Mouse (Mus musculus) left cerebral cortex, postnatal 14 days (tissue): Measurements from ENCODE around the gene Fem1a. TPM values are rescaled to one million over a fixed set of nuclear protein-coding genes. Genes with fewer than 3 reads are reported as not detected.

ENCODE experiments used
- DNase-seq, 2 experiments: peaks; one replicate each; pipeline ENCODE4 v3.0.0; 2021 to 2022; ENCODE audit warnings: low spot score in 2 of 2, mixed read lengths in 1 of 2
- intact Hi-C: fragments of 180-260 bp; cut with DNase I; formaldehyde crosslinking; loops from one replicate; pipeline ENCODE4 v1.15.1; 2025
- total RNA-seq, 2 experiments: library from RNA; stranded (reverse); gene quantifications; 2 replicates each; pipeline ENCODE4 v1.2.3; 2021

Fem1a gene
- total RNA-seq, 2 experiments from 2014 or later, result 39.1 to 41.0 TPM

- DNase-seq, result no peak
- intact Hi-C loops, result no loop called here
Observed at GRCm38 (mm10) chr17:56275842-56276480, 19.4 kb downstream of the Fem1a start.

- intact Hi-C loops, result no loop called here
- DNase-seq, result peak; percentile 76 to 80
Observed at GRCm38 (mm10) chr17:56276643-56277566, 20.3 kb downstream of the Fem1a start, which contains the start of gene Ticam1. TSS of gene Ticam1 (minus strand) at chr17:56276786.

- intact Hi-C loops, result no loop called here
- no peak for DNase-seq
Observed at GRCm38 (mm10) chr17:56277567-56277893, 20.9 kb downstream of the Fem1a start.

GRCm38 (mm10) chr17:56278340-56278739, 21.7 kb downstream of the Fem1a start:
- intact Hi-C loops, result no loop called here
- no peak for DNase-seq

- DNase-seq, result no peak
- intact Hi-C loops, result no loop called here
Observed at GRCm38 (mm10) chr17:56279481-56280155, 23.0 kb downstream of the Fem1a start.

GRCm38 (mm10) chr17:56281193-56281592, 24.6 kb downstream of the Fem1a start:
- no peak for DNase-seq
- intact Hi-C loops, result no loop called here

- intact Hi-C loops, result no loop called here
- DNase-seq, result peak in 1 of 2 experiments; percentile 60
Observed at GRCm38 (mm10) chr17:56282802-56283201, 26.2 kb downstream of the Fem1a start.

- DNase-seq, result peak; percentile 61 to 82
- intact Hi-C loops, result no loop called here
Observed at GRCm38 (mm10) chr17:56283316-56283715, 26.7 kb downstream of the Fem1a start.

GRCm38 (mm10) chr17:56285995-56286394, 29.4 kb downstream of the Fem1a start:
- no peak for DNase-seq
- intact Hi-C loops, result no loop called here

GRCm38 (mm10) chr17:56287830-56288229, 31.2 kb downstream of the Fem1a start:
- intact Hi-C loops, result no loop called here
- DNase-seq, result no peak

- DNase-seq, result no peak
- intact Hi-C loops, result no loop called here
Observed at GRCm38 (mm10) chr17:56288866-56289265, 32.3 kb downstream of the Fem1a start.

GRCm38 (mm10) chr17:56289371-56290331, 33.0 kb downstream of the Fem1a start:
- intact Hi-C loops, result no loop called here
- DNase-seq, result no peak

GRCm38 (mm10) chr17:56290388-56291170, 34.0 kb downstream of the Fem1a start:
- DNase-seq, result peak; percentile 42 to 74
- intact Hi-C loops, result no loop called here

- DNase-seq, result peak; percentile 76 to 86
- intact Hi-C loops, result no loop called here
Observed at GRCm38 (mm10) chr17:56291171-56291511, 34.5 kb downstream of the Fem1a start.

GRCm38 (mm10) chr17:56291826-56292475, 35.3 kb downstream of the Fem1a start:
- no peak for DNase-seq
- intact Hi-C loops, result no loop called here

GRCm38 (mm10) chr17:56292531-56293222, 36.1 kb downstream of the Fem1a start, which contains the start of gene Plin3:
TSS of gene Plin3 (minus strand) at chr17:56292873.
- DNase-seq, result no peak
- intact Hi-C loops, result no loop called here

- no peak for DNase-seq
- intact Hi-C loops, result no loop called here
Observed at GRCm38 (mm10) chr17:56293291-56293690, 36.7 kb downstream of the Fem1a start.
